Mouse (Mus musculus) kidney, adult 2 months (tissue): ENCODE measurements around the gene Cdh1.

Experiments
- CTCF ChIP-seq: fragments of 200-500 bp; conservative IDR thresholded peaks from 2 replicates; pipeline ENCODE4 v1.5.1; 2011; ENCODE audit warnings: low read depth, mild to moderate bottlenecking, control low read depth, low read length, moderate library complexity, mixed read lengths; ENCODE audit not compliant: insufficient read depth, insufficient read length
- POLR2A ChIP-seq: fragments of 200-500 bp; IDR thresholded peaks from one replicate; pipeline ENCODE4 v1.6.1; 2011; ENCODE audit warnings: low read depth, low read length, control low read depth

GRCm38 (mm10) chr8:106619549-106620245 lies 16.5 kb downstream of the Cdh1 start:
- no peak for TF ChIP-seq CTCF
- no peak for TF ChIP-seq POLR2A
